Mouse (Mus musculus) liver, embryonic 12.5 days (tissue): ENCODE data around the gene Arhgap15. TPM values are rescaled to one million over a fixed set of nuclear protein-coding genes. Genes with fewer than 3 reads are reported as not detected.

ENCODE experiments used
- ATAC-seq: fragments of 200-750 bp; cut with Nextera tagmentation; 2 replicates; pipeline ENCODE4 v1.8.0; 2017; ENCODE audit warnings: moderate number of reproducible peaks, mild to moderate bottlenecking, moderate library complexity
- H3K27ac ChIP-seq: fragments of 300-500 bp; sonication (generic); 2 replicates; pipeline ENCODE4 v1.5.1; 2016; ENCODE audit warnings: mild to moderate bottlenecking
- H3K27me3 ChIP-seq: fragments of 300-500 bp; sonication (generic); replicated peaks from 2 replicates; pipeline ENCODE4 v1.6.1; 2016; ENCODE audit warnings: mild to moderate bottlenecking, moderate library complexity
- H3K36me3 ChIP-seq: fragments of 300-500 bp; sonication (generic); 2 replicates; pipeline ENCODE4 v1.6.1; 2016; ENCODE audit warnings: mild to moderate bottlenecking, moderate library complexity
- H3K4me1 ChIP-seq: fragments of 300-500 bp; sonication (generic); 2 replicates; pipeline ENCODE4 v1.6.1; 2016
- H3K4me2 ChIP-seq: fragments of 300-500 bp; sonication (generic); 2 replicates; pipeline ENCODE4 v1.6.1; 2016; ENCODE audit warnings: mild to moderate bottlenecking, moderate library complexity
- H3K4me3 ChIP-seq: fragments of 300-500 bp; sonication (generic); 2 replicates; pipeline ENCODE4 v1.5.1; 2016; ENCODE audit warnings: mild to moderate bottlenecking, moderate library complexity
- H3K9ac ChIP-seq: fragments of 300-500 bp; sonication (generic); 2 replicates; pipeline ENCODE4 v1.6.1; 2016; ENCODE audit warnings: mild to moderate bottlenecking, moderate library complexity
- H3K9me3 ChIP-seq: fragments of 300-500 bp; sonication (generic); replicated peaks from 2 replicates; pipeline ENCODE4 v1.6.1; 2016; ENCODE audit warnings: mild to moderate bottlenecking, moderate library complexity
- WGBS: fragments of 180-500 bp; shearing (Covaris S2); methylation state at CpG from one replicate; pipeline ENCODE4 v1.1.7; 2016; ENCODE audit not compliant: insufficient replicate concordance; 5-methylcytosine and 5-hydroxymethylcytosine counted together
- polyA plus RNA-seq: library from polyadenylated mRNA; unstranded; fragments of >200 nt; fragmentation: Nextera tagmentation; extraction: Ambion mirVana; gene quantifications from 2 replicates; pipeline ENCODE4 v1.2.1, GENCODE M21; 2016

Arhgap15 gene
- polyA plus RNA-seq, 1 experiment from 2014 or later: 5.7 TPM

DNA sequence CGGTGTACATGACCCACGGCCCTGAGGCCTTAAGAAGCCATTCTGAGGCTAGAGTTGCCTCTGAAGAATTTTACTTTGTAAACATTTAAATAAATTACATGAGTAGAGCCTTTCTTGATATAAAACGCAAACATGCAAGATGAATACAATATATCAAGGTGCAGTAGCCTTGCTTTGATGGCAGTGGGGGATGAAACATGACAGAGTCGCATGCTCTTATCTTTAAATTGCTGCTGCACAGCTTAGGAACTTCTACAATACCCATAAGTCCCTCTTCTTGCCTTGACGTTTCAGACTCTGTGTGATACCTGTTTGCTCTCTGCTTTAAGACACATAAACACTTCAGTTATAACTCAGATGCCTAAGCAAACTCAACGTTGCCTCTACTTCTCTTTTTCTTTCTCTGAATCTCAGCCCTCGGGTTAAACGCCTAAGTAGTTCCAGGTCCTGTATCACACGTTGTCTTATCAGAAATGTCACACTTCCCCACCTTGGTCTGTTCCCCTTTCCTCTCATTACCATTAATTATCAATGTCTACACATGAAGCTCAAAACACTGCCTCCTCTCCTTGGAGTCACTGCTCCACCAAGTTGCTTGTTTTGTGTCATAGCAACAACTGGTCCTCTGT lies 9.3 kb upstream of the Arhgap15 start:
- Histone ChIP-seq H3K9ac (no peak overlapping the region), H3K27ac (no peak overlapping the region), H3K36me3 (no peaks in the 10 kb centered on the region), H3K4me2 (peak overlapping the region; percentile 2; the same call in 1 of the 2 replicates), H3K9me3 (no peaks in the 10 kb centered on the region), H3K27me3 (no peaks in the 10 kb centered on the region), H3K4me3 (no peak overlapping the region), H3K4me1 (peaks cover 17% of the 10 kb centered on the region)
- 29% methylated on average over 9 of the region's 9 CpGs for WGBS
- ATAC-seq: peak; percentile 72

DNA sequence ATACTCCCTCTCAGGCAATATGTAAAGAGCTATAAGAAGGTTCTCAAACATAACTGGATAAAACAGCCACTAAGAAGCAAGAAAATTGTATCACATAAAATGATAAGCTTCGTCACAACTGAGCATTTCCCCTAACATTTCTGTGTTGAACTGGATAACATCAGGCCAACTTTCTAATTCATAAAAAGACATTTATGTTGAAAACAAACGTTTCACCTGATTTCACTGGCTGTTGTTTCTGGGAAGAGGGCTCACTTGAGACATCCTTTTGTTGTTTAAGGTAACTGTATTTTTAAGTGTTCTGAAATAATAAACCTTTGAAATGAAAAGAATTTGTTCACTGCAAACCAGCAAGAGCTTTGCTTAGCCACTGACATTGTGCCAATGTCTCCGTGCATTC lies 697 bp downstream of the Arhgap15 start:
- Histone ChIP-seq H3K4me1 (peaks cover 21% of the 10 kb centered on the region), H3K4me2 (peak overlapping the region; percentile 50), H3K4me3 (peak overlapping the region; percentile 19), H3K27ac (0 out of 2 replicates have a peak overlapping the region, but pooled peaks have one; percentile 25), H3K9ac (peak overlapping the region; percentile 48; the same call in 1 of the 2 replicates), H3K27me3 (no peaks in the 10 kb centered on the region), H3K9me3 (no peaks in the 10 kb centered on the region), H3K36me3 (no peaks in the 10 kb centered on the region)
- WGBS: 25% methylated on average over 3 of the region's 3 CpGs
- no peak for ATAC-seq

DNA sequence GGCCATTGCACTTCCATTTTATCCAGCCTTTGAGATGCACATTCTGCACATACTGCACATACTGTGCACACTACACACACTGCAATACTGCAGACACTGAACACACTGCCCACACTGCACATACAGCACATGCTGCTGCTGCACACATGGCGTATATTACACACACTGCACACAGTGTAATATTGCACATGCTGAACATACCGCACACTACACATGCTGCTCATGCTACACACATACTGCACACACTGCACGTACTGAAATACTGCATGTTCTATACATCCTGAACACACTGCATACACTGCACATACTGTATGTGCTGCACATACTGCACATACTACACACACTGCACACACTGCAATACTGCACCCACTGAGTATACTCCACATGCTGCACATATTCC lies 7.3 kb downstream of the Arhgap15 start:
- no peak overlapping the region for H3K4me3 ChIP-seq
- 86% methylated on average over 3 of the region's 3 CpGs for WGBS
- no peaks in the 10 kb centered on the region for H3K9me3 ChIP-seq
- H3K4me1 ChIP-seq: no peaks in the 10 kb centered on the region
- no peaks in the 10 kb centered on the region for H3K36me3 ChIP-seq
- no peaks in the 10 kb centered on the region for H3K27me3 ChIP-seq
- no peak for ATAC-seq
- H3K9ac ChIP-seq: no peak overlapping the region
- H3K4me2 ChIP-seq: no peak overlapping the region
- no peak overlapping the region for H3K27ac ChIP-seq

DNA sequence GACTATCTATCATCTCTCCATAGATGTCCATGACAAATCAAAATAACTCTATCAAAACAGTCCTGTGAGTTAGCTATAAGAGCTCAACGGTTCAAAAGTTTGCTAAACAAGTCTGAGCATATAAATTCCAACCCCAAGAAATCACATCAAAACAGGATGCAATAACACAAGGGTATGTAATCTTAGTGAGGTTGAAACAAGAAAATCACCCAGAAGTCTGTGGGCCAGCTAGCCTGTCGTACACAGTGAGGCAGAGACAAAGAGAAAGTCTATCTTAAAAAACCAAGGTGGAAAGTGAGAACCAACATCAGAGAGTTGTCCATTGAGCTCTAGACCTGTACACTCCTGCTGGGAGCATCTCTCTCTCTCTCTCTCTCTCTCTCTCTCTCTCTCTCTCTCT lies 8.0 kb downstream of the Arhgap15 start:
- H3K4me2 ChIP-seq: no peak overlapping the region
- no peaks in the 10 kb centered on the region for H3K9me3 ChIP-seq
- H3K4me1 ChIP-seq: no peaks in the 10 kb centered on the region
- ATAC-seq: no peak
- WGBS: 59% methylated on average over 2 of the region's 2 CpGs
- no peak overlapping the region for H3K4me3 ChIP-seq
- H3K9ac ChIP-seq: no peak overlapping the region
- no peaks in the 10 kb centered on the region for H3K27me3 ChIP-seq
- no peak overlapping the region for H3K27ac ChIP-seq
- no peaks in the 10 kb centered on the region for H3K36me3 ChIP-seq

DNA sequence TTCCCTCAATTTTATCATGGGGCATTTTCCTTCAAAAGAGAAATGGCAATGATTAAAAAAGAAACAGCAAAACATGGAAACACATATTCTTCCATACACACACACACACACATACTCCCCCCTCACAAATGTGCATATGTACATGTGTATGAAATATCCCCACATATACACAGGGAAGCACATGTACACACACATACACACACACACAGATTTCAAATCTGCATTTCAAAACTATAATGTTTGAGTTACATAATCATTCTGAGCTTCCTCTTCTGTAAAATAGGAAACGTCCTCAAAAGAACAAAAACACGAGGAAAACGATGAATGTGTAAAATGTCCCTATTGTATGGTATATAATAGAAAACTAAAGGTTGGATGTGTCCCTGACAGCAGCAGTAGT lies 13.1 kb downstream of the Arhgap15 start:
- Histone ChIP-seq H3K4me3 (no peak overlapping the region), H3K36me3 (no peaks in the 10 kb centered on the region), H3K4me1 (no peaks in the 10 kb centered on the region), H3K27ac (no peak overlapping the region), H3K9me3 (no peaks in the 10 kb centered on the region), H3K4me2 (no peak overlapping the region), H3K27me3 (no peaks in the 10 kb centered on the region), H3K9ac (no peak overlapping the region)
- 61% methylated on average over 3 of the region's 3 CpGs for WGBS
- ATAC-seq: no peak

DNA sequence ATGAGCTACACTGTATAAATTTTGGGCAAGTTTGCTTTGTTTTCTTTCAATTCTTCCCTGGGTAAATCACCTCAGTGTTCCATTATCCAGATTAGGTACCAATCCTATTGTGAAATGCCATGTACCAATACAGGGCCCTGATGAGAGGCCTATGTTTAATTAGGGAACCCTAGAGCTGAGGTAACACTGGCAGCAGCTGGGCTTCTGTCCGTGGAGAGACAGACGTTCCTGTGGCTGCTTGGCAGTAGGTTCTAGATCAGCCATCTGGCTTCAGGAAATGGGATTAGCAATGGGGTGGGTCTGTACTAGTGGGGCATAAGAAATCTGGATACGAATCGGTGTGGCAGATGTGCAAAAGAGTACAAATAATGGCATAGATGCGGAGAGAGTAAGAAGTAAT lies 14.7 kb downstream of the Arhgap15 start:
- H3K36me3 ChIP-seq: no peaks in the 10 kb centered on the region
- no peak overlapping the region for H3K4me2 ChIP-seq
- no peak overlapping the region for H3K27ac ChIP-seq
- H3K9me3 ChIP-seq: no peaks in the 10 kb centered on the region
- no peak for ATAC-seq
- H3K9ac ChIP-seq: no peak overlapping the region
- WGBS: 71% methylated on average over 5 of the region's 5 CpGs
- no peak overlapping the region for H3K4me3 ChIP-seq
- H3K27me3 ChIP-seq: no peaks in the 10 kb centered on the region
- no peaks in the 10 kb centered on the region for H3K4me1 ChIP-seq

DNA sequence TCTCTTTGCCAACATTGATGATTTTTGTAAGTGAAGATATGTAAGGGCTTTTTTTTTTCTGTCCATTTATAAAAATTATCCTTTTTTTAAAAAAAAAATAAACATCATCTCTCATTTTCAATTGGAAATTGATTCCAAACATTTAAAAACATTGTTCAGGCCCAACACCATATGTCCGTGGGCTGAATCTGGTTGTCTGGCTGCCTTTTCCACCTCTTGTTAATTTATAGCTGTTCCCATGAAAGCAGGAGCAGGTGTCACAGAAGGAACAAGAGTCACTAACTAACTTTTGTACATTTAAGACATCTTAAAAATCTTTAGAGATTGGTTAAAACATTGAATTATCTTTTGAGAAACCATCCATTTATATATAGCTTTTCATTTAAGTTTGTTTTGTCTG lies 15.8 kb downstream of the Arhgap15 start:
- H3K27me3 ChIP-seq: no peaks in the 10 kb centered on the region
- no peak overlapping the region for H3K27ac ChIP-seq
- no peak overlapping the region for H3K9ac ChIP-seq
- no peaks in the 10 kb centered on the region for H3K36me3 ChIP-seq
- H3K9me3 ChIP-seq: no peaks in the 10 kb centered on the region
- peaks cover 6% of the 10 kb centered on the region for H3K4me1 ChIP-seq
- H3K4me2 ChIP-seq: no peak overlapping the region
- WGBS: 83% methylated on average over 1 of the region's 1 CpGs
- no peak overlapping the region for H3K4me3 ChIP-seq
- no peak for ATAC-seq

DNA sequence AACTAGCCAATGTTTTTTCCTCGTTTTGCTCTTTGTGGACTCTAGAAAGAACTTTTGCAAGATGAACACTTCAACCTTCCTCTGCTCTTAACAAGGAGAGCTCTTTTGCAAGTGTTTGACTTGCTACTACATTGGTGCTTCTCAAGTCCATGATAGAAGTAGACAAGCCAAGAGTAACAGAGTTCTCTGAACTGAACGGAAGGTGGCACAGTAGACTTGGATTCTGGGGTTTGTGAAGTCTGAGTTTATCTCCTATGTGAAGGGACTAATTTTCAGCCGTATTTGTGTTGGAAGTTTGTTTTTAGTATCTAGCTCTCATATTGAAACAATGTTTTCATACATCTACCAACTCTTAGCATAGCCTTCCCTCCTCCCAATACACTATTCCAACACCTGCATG lies 17.6 kb downstream of the Arhgap15 start:
- no peaks in the 10 kb centered on the region for H3K27me3 ChIP-seq
- WGBS: 70% methylated on average over 3 of the region's 3 CpGs
- H3K4me1 ChIP-seq: peaks cover 22% of the 10 kb centered on the region
- H3K9me3 ChIP-seq: no peaks in the 10 kb centered on the region
- H3K4me3 ChIP-seq: no peak overlapping the region
- no peak overlapping the region for H3K4me2 ChIP-seq
- H3K27ac ChIP-seq: no peak overlapping the region
- no peak overlapping the region for H3K9ac ChIP-seq
- no peaks in the 10 kb centered on the region for H3K36me3 ChIP-seq
- ATAC-seq: no peak

DNA sequence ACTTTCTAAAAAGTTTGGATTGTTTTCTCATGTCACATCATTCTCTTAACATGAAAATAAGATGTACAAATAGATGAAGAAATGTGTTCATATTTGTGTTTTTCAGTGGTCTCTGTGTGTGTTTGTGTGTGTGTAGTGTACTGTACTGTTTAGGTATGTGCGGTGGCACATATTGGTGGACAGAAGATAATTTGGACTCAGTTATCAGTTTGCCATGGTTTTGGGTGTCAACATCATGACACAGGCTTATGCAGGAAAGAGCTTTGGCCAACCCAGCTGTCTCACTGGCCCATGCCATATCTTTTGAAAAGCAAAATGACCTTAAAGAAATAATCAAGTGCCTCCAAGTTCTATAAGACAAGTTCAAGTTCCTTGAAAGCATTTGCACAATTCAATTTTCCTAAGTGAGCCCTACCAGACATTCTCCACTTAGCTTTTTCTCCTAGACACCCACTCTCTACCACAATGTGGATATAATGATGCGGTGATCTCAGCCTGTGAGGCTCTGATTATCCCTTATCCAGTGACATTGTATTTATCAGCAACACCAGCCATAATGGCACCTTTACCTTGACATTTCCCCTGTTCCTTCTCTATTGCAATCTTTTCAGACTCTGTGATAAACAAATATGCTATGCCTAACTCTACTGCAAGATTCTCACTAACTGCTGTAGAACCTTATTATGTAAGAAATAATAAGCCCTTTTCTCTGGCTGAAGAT lies 21.4 kb downstream of the Arhgap15 start:
- peak; percentile 68 for ATAC-seq
- H3K4me1 ChIP-seq: peaks cover 24% of the 10 kb centered on the region
- no peaks in the 10 kb centered on the region for H3K9me3 ChIP-seq
- 0 out of 2 replicates have a peak overlapping the region, but pooled peaks have one; percentile 16 for H3K27ac ChIP-seq
- H3K4me3 ChIP-seq: no peak overlapping the region
- H3K4me2 ChIP-seq: no peak overlapping the region
- H3K36me3 ChIP-seq: no peaks in the 10 kb centered on the region
- H3K27me3 ChIP-seq: no peaks in the 10 kb centered on the region
- no peak overlapping the region for H3K9ac ChIP-seq
- WGBS: 43% methylated on average over 2 of the region's 2 CpGs

DNA sequence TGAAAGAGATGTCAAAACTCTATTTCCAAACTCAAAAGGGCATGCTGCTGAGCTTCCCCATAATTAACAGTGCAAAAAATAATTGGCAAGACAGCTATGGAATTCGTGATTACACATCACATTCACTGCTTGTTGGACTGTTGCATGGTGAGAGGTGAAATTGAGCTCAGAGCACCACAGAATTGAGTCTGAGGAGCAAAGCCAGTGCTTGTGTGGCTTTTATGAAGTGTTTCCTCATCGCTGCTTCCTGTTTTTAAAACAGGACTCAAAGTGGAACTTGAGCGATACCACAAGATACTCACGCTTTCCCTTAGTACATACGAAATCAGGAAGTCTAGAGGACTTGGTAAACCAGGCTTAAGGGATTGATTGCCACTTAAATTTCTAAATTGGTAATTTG lies 24.0 kb downstream of the Arhgap15 start:
- no peaks in the 10 kb centered on the region for H3K36me3 ChIP-seq
- H3K4me1 ChIP-seq: peaks cover 24% of the 10 kb centered on the region
- H3K27ac ChIP-seq: no peak overlapping the region
- no peak overlapping the region for H3K4me3 ChIP-seq
- ATAC-seq: no peak
- H3K9me3 ChIP-seq: no peaks in the 10 kb centered on the region
- WGBS: 33% methylated on average over 5 of the region's 5 CpGs
- H3K9ac ChIP-seq: no peak overlapping the region
- H3K27me3 ChIP-seq: no peaks in the 10 kb centered on the region
- H3K4me2 ChIP-seq: no peak overlapping the region

DNA sequence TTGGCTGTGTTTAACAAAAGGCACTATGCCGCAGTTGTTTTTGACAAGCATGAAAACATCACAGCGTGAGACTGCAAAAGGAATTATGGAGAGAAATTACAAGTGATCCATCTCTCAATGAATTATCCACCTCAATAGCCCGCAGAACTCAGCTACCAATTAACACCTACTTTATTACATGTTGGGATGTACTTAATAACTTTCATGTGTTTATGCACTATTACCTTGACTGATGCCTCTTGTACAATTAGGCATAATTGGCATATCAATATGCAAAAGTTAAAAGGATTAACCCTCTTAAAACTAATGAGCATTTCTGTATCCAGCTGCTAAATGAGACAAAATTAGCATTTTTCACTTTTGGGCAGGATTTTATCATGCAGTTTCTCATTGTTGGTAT lies 33.5 kb downstream of the Arhgap15 start:
- no peak for ATAC-seq
- Histone ChIP-seq H3K9me3 (no peaks in the 10 kb centered on the region), H3K27me3 (no peaks in the 10 kb centered on the region), H3K4me3 (no peak overlapping the region), H3K36me3 (no peaks in the 10 kb centered on the region), H3K27ac (no peak overlapping the region), H3K9ac (no peak overlapping the region), H3K4me1 (0 out of 2 replicates have a peak, but pooled peaks cover 6% of the 10 kb centered on the region), H3K4me2 (no peak overlapping the region)
- 82% methylated on average over 3 of the region's 3 CpGs for WGBS

DNA sequence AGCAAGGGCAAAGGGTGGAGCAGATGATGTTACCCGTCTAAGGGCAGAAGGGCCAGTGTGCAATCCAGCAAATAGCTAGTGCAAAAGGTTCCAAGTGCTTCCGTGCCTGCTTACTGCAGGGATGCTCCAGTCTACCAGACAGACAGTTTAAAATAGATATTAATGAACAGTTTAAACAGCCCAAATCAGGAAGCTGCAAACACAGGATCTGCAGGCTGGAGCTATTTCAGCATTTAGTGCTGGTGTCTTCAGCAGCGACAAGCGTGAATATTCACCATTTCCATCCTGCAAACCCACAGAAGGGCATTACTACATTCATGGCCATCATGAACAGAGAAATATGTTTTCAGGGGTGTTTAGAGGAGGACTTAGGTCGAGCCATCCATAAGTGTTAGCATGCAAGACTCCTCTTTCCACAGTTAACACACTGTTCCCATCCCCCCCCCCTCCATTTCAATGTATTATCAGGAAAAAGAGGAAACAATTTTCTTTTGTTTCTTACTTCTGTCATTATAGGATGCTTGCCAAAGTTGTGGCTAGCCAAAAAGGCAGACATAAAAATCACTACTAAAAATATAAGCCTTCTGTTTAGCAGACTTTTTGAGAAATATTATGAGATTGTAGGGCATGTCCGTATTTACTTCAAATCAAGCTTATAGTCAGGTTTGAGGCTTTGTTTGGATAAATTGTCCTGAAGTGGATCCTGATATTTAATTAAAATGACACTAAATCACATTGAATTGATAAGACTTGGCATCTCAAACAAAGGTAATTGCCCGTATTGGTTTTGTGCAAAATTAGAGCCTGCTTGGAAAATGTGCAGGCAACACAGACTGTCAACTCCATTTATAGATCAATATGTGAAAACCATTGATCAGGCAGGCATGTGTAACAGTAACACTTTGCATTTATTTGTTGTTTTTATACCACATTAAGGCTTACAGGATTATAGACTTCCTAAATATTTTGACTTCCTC lies 35.4 kb downstream of the Arhgap15 start:
- H3K36me3 ChIP-seq: no peaks in the 10 kb centered on the region
- 66% methylated on average over 7 of the region's 7 CpGs for WGBS
- no peak overlapping the region for H3K4me2 ChIP-seq
- no peaks in the 10 kb centered on the region for H3K27me3 ChIP-seq
- H3K9ac ChIP-seq: no peak overlapping the region
- no peak overlapping the region for H3K4me3 ChIP-seq
- H3K4me1 ChIP-seq: 0 out of 2 replicates have a peak, but pooled peaks cover 6% of the 10 kb centered on the region
- H3K9me3 ChIP-seq: no peaks in the 10 kb centered on the region
- H3K27ac ChIP-seq: no peak overlapping the region
- no peak for ATAC-seq
